Mouse (Mus musculus) hindbrain, embryonic 16.5 days (tissue): ENCODE data around the gene Lrrn2. TPM values are rescaled to one million over a fixed set of nuclear protein-coding genes. Genes with fewer than 3 reads are reported as not detected.

Experiments used
- ATAC-seq: fragments of 200-750 bp; cut with Nextera tagmentation; 2 replicates; pipeline ENCODE4 v1.8.0; 2017; ENCODE audit warnings: moderate TSS enrichment, moderate library complexity
- H3K27ac ChIP-seq: fragments of 300-500 bp; sonication (generic); 2 replicates; pipeline ENCODE4 v1.5.1; 2014; ENCODE audit warnings: low read depth, mild to moderate bottlenecking, control low read depth, low read length, moderate library complexity
- H3K27me3 ChIP-seq: fragments of 300-500 bp; sonication (generic); replicated peaks from 2 replicates; pipeline ENCODE4 v1.6.1; 2014; ENCODE audit warnings: low read length; ENCODE audit not compliant: control insufficient read depth, insufficient read depth
- H3K36me3 ChIP-seq: fragments of 300-500 bp; sonication (generic); 2 replicates; pipeline ENCODE4 v1.6.1; 2014; ENCODE audit warnings: mild to moderate bottlenecking, low read length, moderate library complexity, mixed read lengths; ENCODE audit not compliant: control insufficient read depth, insufficient read depth
- H3K4me1 ChIP-seq: fragments of 300-500 bp; sonication (generic); 2 replicates; pipeline ENCODE4 v1.6.1; 2014; ENCODE audit warnings: low read depth, low read length; ENCODE audit not compliant: control insufficient read depth, insufficient read depth
- H3K4me2 ChIP-seq: fragments of 300-500 bp; sonication (generic); 2 replicates; pipeline ENCODE4 v1.6.1; 2014; ENCODE audit warnings: mild to moderate bottlenecking, low read length, control low read depth, moderate library complexity
- H3K4me3 ChIP-seq: fragments of 300-500 bp; sonication (generic); 2 replicates; pipeline ENCODE4 v1.5.1; 2014; ENCODE audit warnings: mild to moderate bottlenecking, low read length, control low read depth, moderate library complexity
- H3K9ac ChIP-seq: fragments of 300-500 bp; sonication (generic); 2 replicates; pipeline ENCODE4 v1.6.1; 2014; ENCODE audit warnings: low read depth, mild to moderate bottlenecking, control low read depth, low read length, moderate library complexity
- H3K9me3 ChIP-seq: fragments of 300-500 bp; sonication (generic); 2 replicates; pipeline ENCODE4 v1.6.1; 2014; ENCODE audit warnings: mild to moderate bottlenecking, low read length, moderate library complexity; ENCODE audit not compliant: control insufficient read depth
- WGBS: fragments of 180-500 bp; shearing (Covaris S2); extraction: QIAGEN DNeasy Blood & Tissue Kit; methylation state at CpG from one replicate; pipeline ENCODE4 v1.1.7; 2014; 5-methylcytosine and 5-hydroxymethylcytosine counted together
- polyA plus RNA-seq: library from polyadenylated mRNA; unstranded; fragments of >200 nt; fragmentation: Nextera tagmentation; extraction: Ambion mirVana; gene quantifications from 2 replicates; pipeline ENCODE4 v1.2.1, GENCODE M21; 2015

The Lrrn2 gene
- polyA plus RNA-seq, 1 experiment from 2014 or later: 56.5 TPM

- peak overlapping the region; percentile 90 for H3K9ac ChIP-seq
- no peaks in the 10 kb centered on the region for H3K27me3 ChIP-seq
- peaks cover 22% of the 10 kb centered on the region for H3K4me1 ChIP-seq
- H3K36me3 ChIP-seq: no peaks in the 10 kb centered on the region
- 10% methylated on average over 8 of the region's 8 CpGs for WGBS
- ATAC-seq: peak; percentile 10
- peak overlapping the region; percentile 84 for H3K4me2 ChIP-seq
- H3K9me3 ChIP-seq: no peaks in the 10 kb centered on the region
- peak overlapping the region; percentile 86 for H3K4me3 ChIP-seq
- peak overlapping the region; percentile 90 for H3K27ac ChIP-seq
These were observed 292 bp upstream of the Lrrn2 start for GRCm38 (mm10) chr1:132879801-132880160.

GRCm38 (mm10) chr1:132881041-132881761 lies 1.1 kb downstream of the Lrrn2 start:
- no peaks in the 10 kb centered on the region for H3K36me3 ChIP-seq
- no peaks in the 10 kb centered on the region for H3K9me3 ChIP-seq
- ATAC-seq: peak; percentile 78
- H3K27ac ChIP-seq: peak overlapping the region; percentile 90
- H3K4me3 ChIP-seq: peak overlapping the region; percentile 86
- H3K4me1 ChIP-seq: peaks cover 27% of the 10 kb centered on the region
- no peaks in the 10 kb centered on the region for H3K27me3 ChIP-seq
- WGBS: 0% methylated on average over 28 of the region's 28 CpGs
- peak overlapping the region; percentile 84 for H3K4me2 ChIP-seq
- peak overlapping the region; percentile 90 for H3K9ac ChIP-seq

GRCm38 (mm10) chr1:132881836-132882235 lies 1.8 kb downstream of the Lrrn2 start:
- WGBS: 35% methylated on average over 9 of the region's 9 CpGs

GRCm38 (mm10) chr1:132885701-132886100 lies 5.6 kb downstream of the Lrrn2 start:
- ATAC-seq: no peak
- Histone ChIP-seq H3K4me2 (no peak overlapping the region), H3K27ac (no peak overlapping the region), H3K4me3 (no peak overlapping the region), H3K9me3 (no peaks in the 10 kb centered on the region), H3K27me3 (no peaks in the 10 kb centered on the region), H3K9ac (no peak overlapping the region), H3K36me3 (no peaks in the 10 kb centered on the region), H3K4me1 (peaks cover 23% of the 10 kb centered on the region)
- 41% methylated on average over 4 of the region's 4 CpGs for WGBS

More at GRCm38 (mm10) chr1:132881836-132882235, 1.8 kb downstream of the Lrrn2 start:
- H3K4me1 ChIP-seq: peaks cover 27% of the 10 kb centered on the region
- H3K9ac ChIP-seq: peak overlapping the region; percentile 90
- H3K27ac ChIP-seq: peak overlapping the region; percentile 90
- no peaks in the 10 kb centered on the region for H3K27me3 ChIP-seq
- no peaks in the 10 kb centered on the region for H3K36me3 ChIP-seq
- peak overlapping the region; percentile 84 for H3K4me2 ChIP-seq
- peak; percentile 9 for ATAC-seq
- H3K9me3 ChIP-seq: no peaks in the 10 kb centered on the region
- H3K4me3 ChIP-seq: peak overlapping the region; percentile 86

DNA sequence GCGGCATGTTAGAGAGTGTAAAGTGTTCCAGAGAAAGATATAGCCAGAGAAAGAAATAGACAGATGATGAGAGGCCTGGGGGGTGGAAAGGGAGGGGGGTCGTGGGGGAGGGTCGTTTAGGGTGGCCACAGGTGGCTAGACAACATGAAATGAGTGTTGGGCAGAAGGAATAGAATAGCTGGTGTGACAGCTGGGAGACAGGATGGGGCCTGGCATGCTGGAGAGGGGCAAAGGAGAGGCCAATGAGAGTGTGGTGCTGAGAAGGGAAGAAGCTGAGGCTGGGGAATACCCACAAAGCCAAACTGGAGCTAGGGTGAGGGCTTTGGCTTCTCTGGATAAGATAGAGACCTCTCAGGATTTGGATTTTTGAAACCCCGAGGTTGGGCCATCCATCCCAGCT lies 6.6 kb downstream of the Lrrn2 start:
- Histone ChIP-seq H3K9me3 (no peaks in the 10 kb centered on the region), H3K27ac (no peak overlapping the region), H3K4me2 (no peak overlapping the region), H3K9ac (no peak overlapping the region), H3K4me1 (peaks cover 24% of the 10 kb centered on the region), H3K4me3 (no peak overlapping the region), H3K27me3 (no peaks in the 10 kb centered on the region), H3K36me3 (no peaks in the 10 kb centered on the region)
- WGBS: 63% methylated on average over 4 of the region's 4 CpGs
- ATAC-seq: no peak

GRCm38 (mm10) chr1:132888811-132889210 lies 8.7 kb downstream of the Lrrn2 start:
- H3K9ac ChIP-seq: no peak overlapping the region
- H3K36me3 ChIP-seq: peaks cover 7% of the 10 kb centered on the region
- H3K27me3 ChIP-seq: no peaks in the 10 kb centered on the region
- ATAC-seq: no peak
- H3K4me3 ChIP-seq: no peak overlapping the region
- H3K4me1 ChIP-seq: peaks cover 14% of the 10 kb centered on the region
- no peak overlapping the region for H3K27ac ChIP-seq
- WGBS: 89% methylated on average over 4 of the region's 4 CpGs
- no peak overlapping the region for H3K4me2 ChIP-seq
- H3K9me3 ChIP-seq: no peaks in the 10 kb centered on the region

GRCm38 (mm10) chr1:132890161-132890794 lies 10.2 kb downstream of the Lrrn2 start:
- Histone ChIP-seq H3K4me2 (no peak overlapping the region), H3K4me1 (peaks cover 14% of the 10 kb centered on the region), H3K27ac (0 out of 2 replicates have a peak overlapping the region, but pooled peaks have one; percentile 9), H3K9me3 (no peaks in the 10 kb centered on the region), H3K9ac (no peak overlapping the region), H3K27me3 (no peaks in the 10 kb centered on the region), H3K4me3 (no peak overlapping the region), H3K36me3 (peaks cover 7% of the 10 kb centered on the region)
- WGBS: 58% methylated on average over 11 of the region's 11 CpGs
- ATAC-seq: peak; percentile 55

DNA sequence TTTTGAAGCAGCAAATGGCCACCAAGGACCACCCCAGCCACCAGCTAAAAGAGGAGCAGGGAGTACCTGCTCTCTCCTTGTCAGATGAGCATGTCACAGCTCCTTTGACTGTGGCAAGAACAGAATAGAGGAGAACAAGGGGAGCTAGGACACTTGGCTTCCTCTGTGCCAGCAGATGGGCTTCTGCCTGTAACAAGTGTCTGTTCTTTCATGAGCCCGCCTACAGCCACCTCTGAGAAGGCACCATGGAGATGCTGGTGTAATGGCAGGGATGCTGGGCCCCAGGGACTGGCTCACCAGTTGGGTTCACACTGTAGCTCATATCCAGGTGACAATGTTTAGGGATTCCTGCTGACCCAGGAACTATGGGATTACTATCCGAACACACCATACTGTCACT lies 12.0 kb downstream of the Lrrn2 start:
- 85% methylated on average over 2 of the region's 2 CpGs for WGBS

DNA sequence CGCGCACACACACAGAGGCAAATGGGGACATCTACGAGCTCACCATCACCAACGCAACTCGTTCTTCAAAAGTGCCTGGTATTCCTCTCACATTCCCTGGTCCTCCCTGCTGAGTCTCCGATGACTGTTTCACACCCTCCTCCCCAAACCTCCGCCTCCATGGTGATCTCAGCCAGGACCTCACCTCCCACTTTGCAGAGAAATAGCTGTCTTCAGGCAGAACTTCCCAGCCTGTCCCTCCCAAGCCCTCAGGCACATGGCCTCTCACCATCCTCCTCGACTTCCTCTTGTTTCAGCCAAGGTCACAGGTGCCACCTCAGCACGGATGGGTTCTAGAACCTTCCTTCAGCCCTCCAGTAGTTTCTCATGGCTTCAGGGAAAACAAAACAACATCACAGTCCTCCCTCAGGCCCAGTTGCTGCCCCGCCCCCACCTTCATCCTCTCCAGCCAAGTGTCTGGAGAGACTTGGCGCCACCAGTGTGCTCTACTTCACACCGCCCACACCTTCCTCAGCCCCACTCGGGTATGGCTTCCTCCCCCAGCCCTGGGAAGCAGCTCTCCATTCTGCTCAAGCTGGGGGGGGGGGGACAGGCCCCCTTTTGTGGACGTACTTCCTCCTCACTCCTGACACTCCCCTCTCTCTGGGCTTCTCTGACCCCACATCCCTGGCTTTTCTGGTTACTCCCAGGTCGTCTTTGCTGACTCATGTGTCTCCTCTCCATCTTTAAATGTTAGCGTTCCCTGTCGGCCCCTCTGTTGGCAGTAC lies 13.4 kb downstream of the Lrrn2 start:
- WGBS: 76% methylated on average over 17 of the region's 17 CpGs
- no peak for ATAC-seq
- H3K27ac ChIP-seq: no peak overlapping the region
- no peaks in the 10 kb centered on the region for H3K9me3 ChIP-seq
- H3K27me3 ChIP-seq: no peaks in the 10 kb centered on the region
- no peak overlapping the region for H3K4me2 ChIP-seq
- peaks cover 7% of the 10 kb centered on the region for H3K36me3 ChIP-seq
- H3K9ac ChIP-seq: no peak overlapping the region
- peaks cover 9% of the 10 kb centered on the region for H3K4me1 ChIP-seq
- no peak overlapping the region for H3K4me3 ChIP-seq

More for the DNA sequence above, 12.0 kb downstream of the Lrrn2 start:
- Histone ChIP-seq H3K27me3 (no peaks in the 10 kb centered on the region), H3K36me3 (peaks cover 7% of the 10 kb centered on the region), H3K9me3 (no peaks in the 10 kb centered on the region), H3K27ac (no peak overlapping the region), H3K4me3 (no peak overlapping the region), H3K4me1 (peaks cover 9% of the 10 kb centered on the region), H3K4me2 (no peak overlapping the region), H3K9ac (no peak overlapping the region)
- no peak for ATAC-seq
